Mouse (Mus musculus) heart, postnatal 4 days (tissue): ENCODE measurements around the gene Pigv. TPM values are rescaled to one million over a fixed set of nuclear protein-coding genes. Genes with fewer than 3 reads are reported as not detected.

Experiments used
- DNase-seq: peaks from one replicate; pipeline ENCODE4 v3.0.0; 2021
- total RNA-seq, 2 experiments: library from RNA; stranded (reverse); gene quantifications; 2 replicates each; pipeline ENCODE4 v1.2.3; 2021

The Pigv gene
- total RNA-seq, 2 experiments from 2014 or later, result 9.8 to 12.0 TPM

DNA sequence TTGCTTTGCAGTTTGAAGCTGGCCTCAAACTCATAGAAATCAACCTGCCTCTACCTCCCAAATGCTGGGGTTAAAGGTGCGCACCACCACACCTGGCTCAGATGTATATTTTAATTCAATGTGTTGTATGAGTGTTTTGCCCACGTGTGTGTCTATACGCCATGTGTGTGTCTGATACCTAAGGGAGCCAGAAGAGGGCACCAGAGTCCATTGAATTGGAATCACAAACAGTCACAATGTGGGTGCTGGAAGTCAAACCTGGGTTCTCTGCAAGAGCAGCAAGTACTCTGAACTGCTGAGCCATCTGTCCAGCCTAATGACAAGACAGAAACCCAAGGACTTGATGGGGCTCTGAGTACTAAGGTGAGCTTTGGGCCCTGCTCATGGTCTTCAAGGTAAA lies 27.3 kb downstream of the Pigv start:
- DNase-seq, result no peak

DNA sequence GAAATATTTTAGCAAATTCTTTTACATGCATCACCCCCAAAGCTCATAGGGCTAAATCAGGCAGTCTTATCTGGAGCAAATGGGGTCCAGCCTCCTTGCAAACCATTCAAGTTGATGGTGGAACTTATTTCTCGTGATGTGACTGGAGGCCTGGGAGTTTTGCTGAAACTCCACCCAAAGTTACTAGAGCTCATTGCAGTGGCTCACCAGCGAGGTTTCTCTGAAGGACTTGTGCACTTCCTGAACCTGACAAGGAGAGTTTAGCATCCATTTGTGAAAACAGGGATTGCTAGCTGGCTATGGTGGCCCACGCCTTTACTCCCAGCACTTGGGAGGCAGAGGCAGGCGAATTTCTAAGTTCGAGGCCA lies 38.4 kb downstream of the Pigv start:
- no peak for DNase-seq

DNA sequence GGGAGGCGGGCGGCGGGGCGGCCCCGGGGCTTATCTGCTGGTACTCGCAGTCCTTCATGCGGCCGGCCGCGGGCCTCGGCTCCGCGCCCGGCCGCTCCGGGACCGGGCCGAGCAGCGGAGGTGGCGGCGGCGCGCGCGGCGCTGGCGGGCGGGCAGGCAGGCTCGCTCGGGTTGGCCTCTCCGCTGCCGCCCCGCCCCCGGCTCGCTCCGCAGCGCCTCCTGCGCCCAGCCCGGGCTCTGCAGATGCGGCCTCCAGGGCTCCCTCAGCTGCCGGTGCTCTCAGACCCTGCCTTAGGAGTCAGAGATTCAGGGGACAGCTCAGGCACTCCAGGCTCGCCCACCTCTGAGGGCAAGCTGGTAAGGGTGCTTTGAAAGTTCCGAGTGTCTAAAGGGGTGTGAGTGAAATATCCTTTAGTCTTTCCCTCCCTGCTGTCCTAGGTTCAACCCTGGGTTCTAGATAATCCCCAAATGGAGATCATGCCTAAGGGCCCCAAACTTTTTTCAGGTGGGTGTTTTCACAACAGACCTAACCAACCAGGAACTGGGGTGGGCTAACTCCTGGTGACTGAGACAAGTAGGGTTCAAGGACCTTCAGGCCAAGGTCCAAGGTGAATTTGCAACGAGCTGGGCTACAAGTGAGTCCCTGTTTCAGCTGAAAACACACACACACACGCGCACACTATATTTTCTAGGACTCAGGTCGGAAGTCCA lies 39.0 kb downstream of the Pigv start:
- DNase-seq, result peak; percentile 94

DNA sequence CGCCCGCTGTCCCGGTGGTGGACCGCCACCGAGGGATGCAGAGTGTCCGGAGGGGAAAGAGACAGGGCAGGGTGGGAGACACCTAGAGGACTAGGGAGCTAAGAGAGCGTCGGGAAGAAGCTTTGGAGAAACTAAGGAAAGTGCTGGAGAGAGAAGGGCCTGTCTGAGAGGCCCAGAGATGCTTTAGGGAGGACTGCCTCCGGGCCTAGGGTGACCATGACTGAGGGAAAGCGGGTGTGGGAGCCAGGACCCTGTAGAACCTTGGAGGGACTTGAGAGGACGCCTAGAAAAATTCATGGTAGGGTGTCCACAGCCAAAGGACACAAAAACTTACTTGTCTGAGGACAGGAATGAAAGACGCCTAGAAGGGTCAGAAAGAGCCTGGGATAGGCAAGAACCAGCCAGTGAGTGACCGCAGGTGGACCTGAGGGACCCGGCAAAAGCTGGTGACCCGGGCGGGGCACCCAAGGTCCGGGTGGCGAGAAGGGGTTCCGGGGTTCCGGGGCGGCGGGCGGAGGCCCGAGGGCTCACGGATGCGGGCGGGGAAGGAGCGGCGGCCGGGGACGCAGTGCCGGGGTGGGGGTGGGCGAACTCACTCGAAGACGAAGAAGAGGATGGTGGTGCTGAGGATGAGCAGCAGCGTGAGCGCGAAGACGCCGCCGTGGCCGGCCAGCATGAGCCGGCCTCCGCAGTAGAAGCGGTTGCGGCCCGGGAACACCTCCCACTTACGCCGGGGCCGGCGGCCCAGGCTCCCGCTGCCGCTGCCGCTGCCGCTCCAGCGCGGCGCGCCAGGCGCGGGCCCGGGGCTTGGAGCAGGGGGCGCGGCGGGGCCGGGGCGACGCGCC lies 39.7 kb downstream of the Pigv start:
- peak; percentile 43 for DNase-seq

DNA sequence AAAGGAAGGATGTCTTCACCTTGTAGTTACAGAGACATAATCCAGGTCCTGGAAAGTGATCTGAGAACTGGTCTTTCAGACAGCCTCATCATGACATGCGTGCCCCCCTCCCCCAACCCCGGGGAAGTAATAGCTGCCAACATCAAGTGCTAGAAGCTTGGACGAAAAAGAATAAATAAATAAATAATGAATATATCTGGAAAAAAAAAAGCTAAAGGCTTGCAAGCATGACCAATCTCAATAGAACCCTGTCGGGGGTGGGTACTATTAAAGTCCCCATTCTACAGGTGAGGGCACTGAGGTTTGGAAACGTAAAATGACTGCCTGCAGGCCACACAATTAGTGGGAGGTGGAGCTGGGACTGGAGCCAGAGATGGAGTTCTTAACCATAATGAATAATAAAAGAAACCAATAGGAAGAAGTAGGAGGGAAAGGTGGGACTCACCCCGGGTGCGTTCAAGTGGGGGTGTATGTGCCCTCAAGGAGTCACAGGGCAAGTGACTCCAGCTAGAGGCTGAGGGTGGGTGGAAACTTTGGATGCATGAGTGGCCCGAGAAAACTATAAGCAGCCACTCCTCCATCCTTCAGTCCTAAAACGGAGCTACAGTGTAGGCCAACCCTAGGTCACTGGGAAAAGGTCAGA lies 40.6 kb downstream of the Pigv start:
- no peak for DNase-seq

DNA sequence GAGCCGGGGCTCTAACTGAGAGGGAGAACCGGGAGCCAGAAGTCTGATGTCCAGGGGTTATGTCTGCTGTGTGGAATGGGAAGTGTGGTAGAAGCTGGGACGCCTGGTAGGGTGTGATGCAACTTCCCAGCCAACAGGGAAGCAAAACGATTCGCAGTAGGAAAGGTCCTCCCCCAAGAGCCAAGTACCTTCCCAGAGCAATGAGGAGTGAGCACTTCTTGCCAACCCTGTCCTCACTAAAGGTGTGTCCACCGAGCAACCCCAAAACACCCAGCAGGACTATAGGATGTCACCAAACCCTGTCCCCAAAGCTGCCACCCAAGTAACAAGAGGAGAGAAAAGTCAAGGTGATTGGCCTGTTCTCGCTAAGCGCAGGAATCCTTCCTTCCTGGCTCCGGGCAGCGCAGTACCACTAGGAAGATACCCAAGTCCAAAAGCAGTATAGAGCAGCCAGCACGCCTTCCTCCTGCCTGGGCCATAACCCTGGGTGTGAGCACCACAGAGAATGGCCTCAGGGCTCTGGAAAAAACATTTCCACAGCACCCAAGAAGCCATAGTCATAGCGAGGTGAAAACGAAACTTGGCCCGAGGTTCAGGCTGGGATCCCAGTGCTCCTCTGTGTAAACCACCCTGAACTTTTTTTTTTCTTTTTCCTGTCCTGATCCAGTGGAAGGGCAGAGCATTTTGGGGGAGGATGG lies 41.2 kb downstream of the Pigv start:
- no peak for DNase-seq

DNA sequence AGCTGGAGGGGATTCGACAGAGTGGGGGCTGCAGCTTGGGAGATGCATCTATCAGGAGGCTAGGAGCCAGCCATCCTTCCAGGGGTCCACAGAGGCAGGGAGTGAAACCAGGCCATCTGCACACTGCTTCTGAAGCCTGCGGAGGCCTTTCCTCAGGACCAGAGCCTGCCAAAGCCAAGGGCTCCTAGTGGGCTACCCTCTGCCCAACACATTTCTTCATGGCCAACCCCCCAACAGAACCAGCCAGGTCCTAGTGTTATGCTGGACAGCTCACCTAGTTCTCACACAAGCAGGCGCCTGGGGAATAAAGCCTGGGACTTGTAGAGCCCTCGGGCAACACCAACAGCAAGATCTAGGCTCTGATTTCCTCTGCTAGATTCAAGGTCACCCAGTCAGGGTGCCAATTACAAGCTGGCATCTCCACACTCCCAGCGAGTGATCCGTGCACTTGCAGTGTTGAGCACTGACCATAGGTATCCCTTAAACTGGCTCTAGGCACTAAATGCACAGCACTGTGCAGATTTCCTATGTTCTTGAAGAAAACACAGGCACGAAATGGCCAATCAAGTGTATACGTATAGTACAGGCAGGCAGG lies 42.0 kb downstream of the Pigv start:
- no peak for DNase-seq

DNA sequence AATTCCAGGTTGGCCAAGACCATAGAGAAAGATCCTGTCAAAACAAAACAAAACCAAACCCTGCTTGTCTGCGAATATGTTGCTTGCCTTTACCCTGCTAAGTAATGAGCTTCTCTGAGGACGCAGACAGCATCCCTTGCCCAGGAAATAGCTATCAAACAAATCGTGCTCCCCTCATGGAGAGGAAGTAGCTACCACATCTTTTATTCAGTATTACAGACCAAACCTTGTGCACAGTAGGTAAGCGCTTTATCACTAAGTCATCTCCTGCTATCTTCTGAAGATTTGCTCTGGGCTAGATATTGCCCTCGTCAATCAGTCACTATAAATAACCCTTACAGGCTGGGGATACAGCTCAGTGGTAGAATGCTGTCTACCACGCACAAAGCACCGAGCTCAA lies 43.3 kb downstream of the Pigv start:
- no peak for DNase-seq

DNA sequence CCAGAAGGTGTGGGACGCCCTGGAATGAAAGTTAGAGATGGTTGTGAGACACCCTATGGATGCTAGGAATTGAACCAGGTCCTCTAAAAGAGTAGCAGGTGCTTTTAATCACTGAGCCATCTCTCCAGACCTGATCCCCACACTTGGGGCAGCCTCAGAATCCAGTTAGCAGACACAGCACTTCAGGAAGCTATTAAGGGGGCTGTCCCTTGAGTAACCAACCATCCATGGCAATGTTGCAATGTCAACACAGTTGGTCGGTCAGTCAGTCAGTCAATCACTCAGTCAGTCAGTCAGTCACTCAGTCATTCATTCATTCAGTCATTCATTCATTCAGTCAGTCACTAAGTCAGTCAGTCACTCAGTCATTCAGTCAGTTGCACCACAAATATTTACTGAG lies 43.9 kb downstream of the Pigv start:
- no peak for DNase-seq

DNA sequence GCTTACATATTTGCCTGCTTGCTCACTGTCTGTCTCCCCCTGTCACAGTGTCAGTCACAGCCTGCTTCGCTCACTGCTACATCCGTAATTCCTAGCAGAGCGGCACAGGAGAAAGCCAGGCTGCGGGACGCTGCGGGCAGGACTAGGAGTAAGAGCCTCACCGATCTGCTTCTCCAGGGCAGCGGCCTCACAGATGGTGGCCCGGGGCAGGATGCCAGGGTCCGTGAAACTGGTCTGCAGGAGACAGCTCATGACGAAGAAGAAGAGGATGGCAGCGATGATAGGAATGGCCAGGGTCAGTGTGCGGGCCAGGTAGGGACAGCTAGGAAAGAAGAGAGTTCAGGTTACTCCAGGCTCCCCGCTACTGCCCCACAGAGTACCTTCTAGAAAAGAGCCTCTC lies 45.4 kb downstream of the Pigv start:
- no peak for DNase-seq

DNA sequence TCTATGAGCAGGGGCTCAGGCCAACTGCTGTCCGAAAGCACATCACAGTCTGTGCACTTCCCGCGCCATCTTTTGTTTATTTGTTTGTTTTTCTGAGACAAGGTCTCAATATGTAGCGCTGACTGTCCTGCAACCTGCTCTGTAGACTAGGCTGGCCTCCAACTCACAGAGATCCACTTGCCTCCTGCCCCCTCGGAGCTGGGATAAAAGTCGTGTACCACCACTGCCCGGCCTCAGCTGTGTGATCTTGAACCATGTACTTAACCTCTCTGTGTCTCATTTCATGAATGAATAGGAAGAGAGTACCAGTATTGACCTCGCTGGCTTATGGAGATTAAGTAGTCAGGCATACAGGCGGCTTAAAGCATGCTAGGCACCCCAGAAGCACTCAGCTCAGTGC lies 45.8 kb downstream of the Pigv start:
- DNase-seq, result no peak

DNA sequence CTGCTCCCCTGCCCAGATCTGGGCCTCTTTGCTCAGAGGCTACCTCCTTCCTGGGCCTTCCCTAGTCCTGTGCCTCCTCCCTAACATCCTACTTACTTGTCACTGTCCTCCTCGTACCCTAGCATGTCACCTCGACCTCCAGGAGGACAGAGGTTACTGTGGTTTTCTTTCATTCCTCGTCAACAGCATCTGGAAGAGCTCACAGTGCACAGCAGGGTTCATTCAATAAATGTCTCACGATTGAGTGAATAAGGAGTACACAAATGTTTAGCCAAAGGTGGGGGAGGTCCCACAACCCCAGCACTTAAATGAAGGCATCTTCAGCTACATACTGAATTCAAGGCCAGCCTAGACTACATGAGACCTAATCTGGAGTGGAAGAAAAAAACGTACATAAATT lies 46.2 kb downstream of the Pigv start:
- no peak for DNase-seq

DNA sequence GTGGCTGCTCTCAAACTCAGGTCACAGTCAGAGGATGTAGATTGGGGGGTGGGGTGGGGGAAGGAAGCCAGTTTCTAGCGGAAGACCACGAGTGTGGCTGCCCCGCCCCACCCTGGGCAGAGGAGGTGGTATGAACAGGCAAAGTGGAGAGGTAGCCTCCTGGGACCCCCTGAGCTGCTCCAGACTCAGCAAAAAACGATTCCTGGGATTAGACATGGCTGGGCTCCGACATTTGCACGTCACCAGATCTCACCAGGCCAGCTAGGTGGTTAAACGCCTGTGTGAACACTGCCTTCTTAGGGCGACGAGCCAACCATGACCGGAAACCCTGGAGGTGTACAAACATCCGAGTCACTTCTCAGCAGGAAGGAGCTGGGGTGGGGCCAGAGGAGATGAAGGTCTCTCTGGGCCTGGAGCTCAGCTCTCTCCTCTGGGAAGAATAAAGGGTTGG lies 46.8 kb downstream of the Pigv start:
- peak; percentile 73 for DNase-seq

DNA sequence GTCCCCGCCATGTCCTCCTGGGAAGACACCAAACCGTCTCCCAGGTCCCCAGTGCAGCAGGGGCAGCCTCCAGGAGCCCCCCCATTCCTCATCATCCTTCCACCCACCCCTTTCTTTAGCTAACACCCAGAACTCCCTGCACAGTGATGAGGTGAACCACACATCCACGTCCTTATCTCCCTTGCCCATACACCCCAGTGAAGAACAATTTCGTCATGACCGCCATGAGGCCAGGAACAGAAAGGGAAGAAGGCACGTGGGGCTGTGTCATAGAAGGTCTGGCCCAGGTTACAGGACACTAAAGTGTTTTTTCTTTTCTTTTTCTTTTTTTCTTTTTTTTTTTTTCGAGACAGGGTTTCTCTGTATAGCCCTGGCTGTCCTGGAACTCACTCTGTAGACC lies 47.6 kb downstream of the Pigv start:
- DNase-seq, result no peak

DNA sequence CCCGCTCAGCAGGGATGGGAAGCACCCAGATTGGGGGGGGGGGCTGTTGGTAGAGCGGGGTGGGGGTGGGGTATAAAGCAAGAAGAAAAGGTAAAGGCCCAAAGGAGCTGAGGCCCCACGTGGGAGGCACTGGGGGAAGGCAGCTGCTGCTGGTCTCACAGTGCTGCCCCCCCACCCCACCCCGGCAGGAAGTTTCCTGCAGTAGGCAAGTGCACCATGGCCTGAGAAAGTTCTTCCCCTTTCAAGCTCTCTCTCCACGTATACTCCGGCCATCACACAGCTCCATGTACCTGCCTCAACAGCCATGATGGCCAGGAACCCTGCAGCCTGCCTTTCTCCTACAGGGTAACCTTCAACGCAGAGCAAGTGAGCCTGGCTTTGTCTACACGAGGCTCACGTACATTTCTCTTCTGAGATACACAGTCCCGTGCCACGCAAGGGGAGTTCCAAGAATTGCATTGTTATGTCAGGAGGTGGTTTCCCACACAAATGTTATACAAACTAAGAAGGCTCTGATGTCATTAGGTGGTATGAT lies 50.2 kb downstream of the Pigv start:
- no peak for DNase-seq

DNA sequence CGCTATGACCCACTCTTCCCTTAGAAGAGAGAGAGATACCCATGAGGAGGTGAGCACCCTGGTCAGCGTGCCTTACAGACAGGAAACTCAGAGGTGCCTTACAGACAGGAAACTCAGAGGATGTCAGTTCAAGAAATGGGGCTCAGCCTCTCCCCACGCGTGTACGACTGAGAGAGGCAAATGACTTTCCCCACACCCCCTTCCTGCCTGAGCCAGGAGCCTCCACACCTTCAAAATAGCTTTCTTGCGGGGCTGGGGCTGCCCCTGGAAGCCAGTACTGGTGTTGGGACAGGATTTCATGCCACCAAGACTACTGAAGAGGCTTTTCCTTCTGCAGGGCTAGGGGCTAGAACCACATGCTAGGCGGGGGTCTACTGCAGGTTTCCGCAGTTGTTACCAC lies 51.8 kb downstream of the Pigv start:
- DNase-seq, result no peak

DNA sequence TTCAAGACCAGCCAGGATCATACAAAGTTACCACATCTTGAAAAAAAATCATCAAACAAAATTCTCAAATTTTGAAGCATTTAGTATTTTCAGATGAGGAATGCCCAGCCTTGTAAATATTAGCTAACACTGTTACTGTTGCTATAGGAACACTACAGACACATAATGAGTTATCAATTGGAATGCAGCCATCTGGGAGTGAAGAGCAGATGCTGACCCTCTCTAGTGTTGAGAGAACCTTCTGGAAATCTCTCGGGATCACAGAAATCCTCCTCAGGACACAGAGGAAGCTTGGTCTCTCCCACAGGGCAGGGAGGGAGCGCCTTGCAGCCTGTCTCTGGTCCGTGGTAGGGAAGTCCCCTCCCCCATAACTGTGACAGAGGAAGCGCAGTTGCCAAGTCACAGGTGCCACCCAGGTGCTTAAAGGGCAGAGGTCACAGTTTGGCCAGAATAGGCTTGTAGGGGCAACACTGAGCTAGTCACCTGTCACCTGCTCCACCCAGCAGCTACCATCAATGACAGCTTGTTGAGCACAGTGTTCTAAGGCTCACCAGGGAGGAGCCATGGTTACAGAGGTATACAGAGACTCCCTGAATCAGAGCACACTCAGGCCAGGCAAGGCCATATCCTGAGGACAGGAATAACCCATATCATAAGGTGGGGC lies 52.8 kb downstream of the Pigv start:
- DNase-seq, result no peak

DNA sequence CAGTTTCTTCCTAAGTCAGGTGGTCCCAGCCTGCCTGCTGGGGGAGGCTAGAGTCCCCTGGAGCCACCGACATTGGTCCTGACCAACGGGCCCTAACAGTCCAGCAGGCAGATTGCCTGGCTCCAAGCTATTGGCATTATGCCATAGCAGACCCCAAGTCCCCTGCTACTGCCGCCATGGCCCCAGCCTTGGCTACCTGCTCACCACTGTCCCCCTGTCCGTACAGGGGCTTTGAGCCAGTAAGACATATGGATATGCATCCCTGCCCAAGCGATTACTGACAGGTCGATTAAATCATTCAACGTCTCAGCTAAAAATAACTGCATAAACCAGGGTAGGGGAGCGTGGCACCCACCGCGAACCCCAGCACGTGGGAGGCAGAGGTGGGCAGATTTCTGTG lies 54.5 kb downstream of the Pigv start:
- DNase-seq, result no peak

DNA sequence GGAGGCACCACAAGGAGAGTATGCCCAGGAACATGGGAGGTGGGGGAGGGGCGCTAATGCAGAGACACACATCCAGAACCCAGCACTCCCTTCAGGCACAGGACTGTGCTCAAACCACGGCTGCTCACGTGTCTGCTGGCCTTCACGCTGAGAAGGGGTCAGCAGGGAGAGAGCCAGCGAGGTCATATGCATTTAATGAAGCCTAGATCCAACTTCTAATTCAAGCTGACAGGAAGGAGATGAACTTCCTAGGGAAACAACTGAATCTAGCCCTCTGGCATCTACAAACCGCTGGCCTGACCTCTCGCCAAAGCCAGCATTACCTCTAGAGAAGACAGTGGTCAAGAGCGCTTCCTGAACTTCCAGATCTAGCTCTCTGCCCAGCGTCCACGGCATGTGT lies 57.0 kb downstream of the Pigv start:
- no peak for DNase-seq

DNA sequence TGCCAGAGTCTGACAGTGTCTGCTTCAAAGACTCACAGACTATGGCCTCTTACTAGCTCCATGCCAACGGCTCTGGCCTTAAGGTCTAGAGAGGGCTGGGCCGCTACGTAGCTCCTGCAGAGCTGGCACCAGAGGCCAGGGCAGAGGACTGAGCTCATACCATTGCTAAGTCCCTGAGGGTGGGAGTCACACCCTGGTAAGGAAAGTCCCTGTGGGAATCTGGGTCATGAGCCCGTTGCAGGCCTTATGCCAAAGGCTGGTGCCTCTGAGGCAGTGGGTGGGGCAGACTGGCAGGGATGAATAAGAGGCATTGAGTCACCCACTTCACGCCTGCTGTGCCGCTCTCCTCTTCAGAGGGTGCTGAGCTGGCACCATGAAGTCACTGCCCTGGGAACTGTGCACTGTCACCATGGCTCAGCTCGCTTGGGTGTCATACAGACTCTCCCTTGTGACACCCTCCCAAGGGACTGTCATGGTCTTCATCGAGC lies 58.1 kb downstream of the Pigv start:
- peak; percentile 40 for DNase-seq

DNA sequence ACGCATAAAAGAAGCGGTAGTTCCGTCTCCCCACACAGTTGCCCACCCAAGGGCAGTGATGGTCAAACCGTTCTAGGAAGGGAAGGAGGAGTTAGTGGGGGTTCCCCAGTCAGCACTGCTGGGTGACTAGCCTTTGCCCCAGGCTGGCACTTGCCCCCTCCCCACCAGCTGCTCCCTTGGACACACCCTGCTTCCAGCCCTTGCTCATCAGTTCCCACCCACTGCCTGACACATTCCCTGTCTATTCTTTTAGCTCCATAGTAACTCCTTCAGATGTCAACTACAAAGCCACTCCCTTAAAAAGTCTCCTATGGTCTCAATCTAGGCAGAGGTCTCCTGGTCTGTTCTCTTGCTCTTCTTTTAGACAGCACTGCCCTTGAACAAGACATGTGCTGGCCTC lies 58.6 kb downstream of the Pigv start:
- no peak for DNase-seq

DNA sequence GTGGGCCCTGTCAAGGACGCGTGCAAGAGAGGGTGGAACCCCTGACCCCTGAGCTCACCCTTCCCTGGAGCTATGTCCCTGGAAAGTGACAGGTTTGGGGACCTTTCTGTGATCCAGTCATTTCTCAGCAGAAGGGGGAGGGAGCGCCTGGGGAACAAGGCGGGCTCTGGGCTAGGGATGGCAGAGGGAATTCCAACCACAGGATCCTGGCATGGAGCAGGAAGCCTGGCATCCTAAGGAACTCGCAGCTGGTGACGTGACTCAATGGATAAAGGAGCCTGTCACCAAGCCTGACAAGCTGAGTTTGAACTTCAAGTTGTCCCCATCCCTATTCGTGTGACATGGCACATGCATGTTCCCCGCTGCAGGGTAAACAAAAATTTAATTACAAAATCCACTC lies 59.4 kb downstream of the Pigv start:
- DNase-seq, result no peak
